Mouse (Mus musculus) stomach, embryonic 15.5 days (tissue): ENCODE results near the gene Tut4. TPM values are rescaled to one million over a fixed set of nuclear protein-coding genes. Genes with fewer than 3 reads are reported as not detected.

ENCODE experiments used
- ATAC-seq: fragments of 200-750 bp; cut with Nextera tagmentation; 2 replicates; pipeline ENCODE4 v1.8.0; 2017; ENCODE audit warnings: low read depth, moderate number of reproducible peaks, moderate TSS enrichment; ENCODE audit not compliant: insufficient read depth, low FRiP score
- H3K27ac ChIP-seq: fragments of 300-500 bp; sonication (generic); 2 replicates; pipeline ENCODE4 v1.5.1; 2015; ENCODE audit warnings: mild to moderate bottlenecking, inconsistent platforms
- H3K27me3 ChIP-seq: fragments of 300-500 bp; sonication (generic); replicated peaks from 2 replicates; pipeline ENCODE4 v1.6.1; 2015; ENCODE audit warnings: inconsistent platforms
- H3K36me3 ChIP-seq: fragments of 300-500 bp; sonication (generic); 2 replicates; pipeline ENCODE4 v1.6.1; 2015; ENCODE audit warnings: inconsistent platforms
- H3K4me1 ChIP-seq: fragments of 300-500 bp; sonication (generic); 2 replicates; pipeline ENCODE4 v1.6.1; 2015; ENCODE audit warnings: inconsistent platforms
- H3K4me2 ChIP-seq: fragments of 300-500 bp; sonication (generic); 2 replicates; pipeline ENCODE4 v1.6.1; 2015; ENCODE audit warnings: mild to moderate bottlenecking, inconsistent platforms
- H3K4me3 ChIP-seq: fragments of 300-500 bp; sonication (generic); replicated peaks from 2 replicates; pipeline ENCODE4 v1.5.1; 2015; ENCODE audit warnings: inconsistent platforms
- H3K9ac ChIP-seq: fragments of 300-500 bp; sonication (generic); 2 replicates; pipeline ENCODE4 v1.6.1; 2015; ENCODE audit warnings: inconsistent platforms
- H3K9me3 ChIP-seq: fragments of 300-500 bp; sonication (generic); 2 replicates; pipeline ENCODE4 v1.6.1; 2016; ENCODE audit warnings: inconsistent platforms
- WGBS: fragments of 180-500 bp; shearing (Covaris S2); methylation state at CpG from one replicate; pipeline ENCODE4 v1.1.7; 2015; 5-methylcytosine and 5-hydroxymethylcytosine counted together
- polyA plus RNA-seq: library from polyadenylated mRNA; unstranded; fragments of >200 nt; fragmentation: Nextera tagmentation; extraction: Ambion mirVana; gene quantifications from 2 replicates; pipeline ENCODE4 v1.2.1, GENCODE M21; 2015

The Tut4 gene
- polyA plus RNA-seq, 1 experiment from 2014 or later: 63.5 TPM

DNA sequence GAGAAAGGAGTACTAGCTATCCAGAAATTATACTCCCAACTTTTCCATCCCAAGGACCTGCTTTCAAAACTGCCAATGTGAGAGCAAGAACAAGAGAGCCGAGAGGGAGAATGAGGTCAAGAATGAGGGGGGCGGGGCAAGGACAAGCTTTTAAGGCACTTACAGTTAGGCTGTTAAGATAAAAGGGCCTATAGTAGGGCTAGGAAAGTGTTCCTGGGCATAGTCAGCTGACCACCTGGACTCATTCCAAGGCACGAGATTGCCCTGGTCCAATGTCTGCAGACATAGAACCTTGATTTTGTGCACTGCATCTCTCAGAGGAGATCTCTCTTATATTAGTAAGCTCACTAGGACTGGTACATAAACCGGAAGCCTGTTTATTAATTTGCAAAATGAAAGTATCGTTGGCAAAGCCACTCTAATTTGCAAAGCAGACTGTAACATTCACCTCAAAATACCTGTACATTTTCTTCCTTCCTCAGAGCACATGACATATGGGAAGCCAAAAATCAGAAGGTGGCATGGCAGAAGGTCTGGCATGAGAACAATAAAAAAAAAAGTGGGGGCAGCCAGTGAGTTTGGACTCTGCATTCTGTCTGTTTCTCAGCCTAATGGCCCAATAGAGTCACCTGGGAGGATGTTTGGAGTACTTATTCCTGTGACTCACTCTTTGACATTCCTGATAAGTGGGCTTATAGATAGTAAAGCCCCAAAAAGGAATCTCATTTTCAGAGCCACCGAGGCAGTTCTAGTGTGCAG is 21.0 kb upstream of the Tut4 start:
- 52% methylated on average over 6 of the region's 6 CpGs for WGBS
- no peaks in the 10 kb centered on the region for H3K27me3 ChIP-seq
- no peak overlapping the region for H3K9ac ChIP-seq
- no peak for ATAC-seq
- H3K27ac ChIP-seq: no peak overlapping the region
- H3K9me3 ChIP-seq: no peaks in the 10 kb centered on the region
- no peak overlapping the region for H3K4me3 ChIP-seq
- H3K4me1 ChIP-seq: no peaks in the 10 kb centered on the region; the same call in 1 of the 2 replicates
- no peaks in the 10 kb centered on the region for H3K36me3 ChIP-seq
- H3K4me2 ChIP-seq: no peak overlapping the region

DNA sequence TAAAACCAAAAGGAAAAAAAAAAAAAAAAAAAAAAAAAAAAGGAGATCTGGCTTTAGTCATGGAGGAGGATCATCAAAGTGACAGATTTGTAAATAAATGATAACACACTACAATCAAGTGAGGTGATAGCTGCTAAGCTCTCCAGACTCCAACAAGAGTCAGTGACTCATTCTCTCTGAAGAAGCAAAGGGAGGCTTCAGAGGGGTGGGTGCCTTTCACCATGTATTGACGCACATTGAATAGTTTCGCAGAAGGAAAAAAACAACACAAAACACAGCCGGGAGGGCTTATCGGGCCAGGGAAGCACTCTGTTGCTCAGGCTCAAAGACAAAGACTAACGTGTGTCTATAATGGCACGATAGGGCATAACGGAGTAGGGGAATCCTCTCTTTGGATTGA is 11.1 kb upstream of the Tut4 start:
- WGBS: 33% methylated on average over 7 of the region's 7 CpGs
- Histone ChIP-seq H3K9me3 (no peaks in the 10 kb centered on the region), H3K9ac (no peak overlapping the region), H3K4me2 (no peak overlapping the region), H3K4me3 (no peak overlapping the region), H3K27ac (no peak overlapping the region), H3K4me1 (no peaks in the 10 kb centered on the region), H3K36me3 (no peaks in the 10 kb centered on the region), H3K27me3 (no peaks in the 10 kb centered on the region)
- no peak for ATAC-seq

DNA sequence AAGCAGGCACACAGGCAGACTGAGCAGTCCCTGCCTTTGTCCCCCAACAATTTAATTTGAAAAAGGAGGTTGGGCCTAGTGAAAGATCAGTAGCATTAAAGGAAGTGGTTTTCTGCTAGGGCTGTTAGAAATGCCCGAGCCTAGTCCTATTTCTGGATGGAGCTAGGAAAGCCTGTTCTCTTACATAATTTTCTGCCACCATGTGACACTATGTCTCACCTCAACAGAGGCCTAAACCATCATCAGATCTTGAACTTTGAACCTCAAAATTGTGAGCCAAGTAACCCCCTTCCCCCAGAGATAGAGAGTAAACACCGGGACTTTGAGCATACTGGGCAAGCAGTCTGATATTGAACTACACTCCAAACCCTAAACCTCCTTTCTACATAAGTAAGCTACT is 3.2 kb upstream of the Tut4 start:
- Histone ChIP-seq H3K4me2 (no peak overlapping the region), H3K9me3 (no peaks in the 10 kb centered on the region), H3K36me3 (no peaks in the 10 kb centered on the region), H3K4me1 (peaks cover 7% of the 10 kb centered on the region; the same call in 1 of the 2 replicates), H3K27me3 (no peaks in the 10 kb centered on the region), H3K4me3 (no peak overlapping the region), H3K9ac (no peak overlapping the region), H3K27ac (no peak overlapping the region)
- WGBS: 49% methylated on average over 2 of the region's 2 CpGs
- ATAC-seq: no peak

DNA sequence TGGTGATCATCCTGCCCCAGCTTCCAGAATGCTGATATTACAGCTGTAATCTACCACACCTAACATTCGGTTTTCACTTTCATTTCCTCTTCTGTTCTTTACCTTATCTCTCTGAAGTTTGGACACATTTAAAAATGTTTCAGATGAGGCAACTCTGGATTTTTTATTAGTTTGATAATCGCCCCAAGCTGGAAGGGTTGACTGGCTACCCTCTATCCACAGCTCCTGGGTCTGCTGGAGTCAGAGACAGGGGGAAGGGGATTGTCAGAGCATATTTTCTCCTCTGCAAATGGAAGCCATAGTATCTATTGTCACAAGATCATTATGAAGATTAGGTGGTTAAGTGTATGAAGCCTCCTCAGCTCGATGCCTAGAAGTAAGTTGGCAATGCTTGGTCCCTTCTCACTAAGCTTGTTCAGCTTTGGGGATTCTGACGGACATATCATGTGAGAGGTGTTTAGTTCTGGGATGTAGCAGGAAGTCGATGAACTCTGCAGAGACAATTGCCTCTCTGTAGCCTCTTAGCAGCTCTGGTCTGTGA is 955 bp upstream of the Tut4 start:
- Histone ChIP-seq H3K4me2 (peak overlapping the region; percentile 87), H3K27me3 (no peaks in the 10 kb centered on the region), H3K9ac (no peak overlapping the region), H3K9me3 (no peaks in the 10 kb centered on the region), H3K27ac (peak overlapping the region; percentile 98), H3K36me3 (no peaks in the 10 kb centered on the region), H3K4me1 (peaks cover 7% of the 10 kb centered on the region; the same call in 1 of the 2 replicates), H3K4me3 (peak overlapping the region; percentile 92; the same call in 1 of the 2 replicates)
- no peak for ATAC-seq
- WGBS: 20% methylated on average over 5 of the region's 5 CpGs

DNA sequence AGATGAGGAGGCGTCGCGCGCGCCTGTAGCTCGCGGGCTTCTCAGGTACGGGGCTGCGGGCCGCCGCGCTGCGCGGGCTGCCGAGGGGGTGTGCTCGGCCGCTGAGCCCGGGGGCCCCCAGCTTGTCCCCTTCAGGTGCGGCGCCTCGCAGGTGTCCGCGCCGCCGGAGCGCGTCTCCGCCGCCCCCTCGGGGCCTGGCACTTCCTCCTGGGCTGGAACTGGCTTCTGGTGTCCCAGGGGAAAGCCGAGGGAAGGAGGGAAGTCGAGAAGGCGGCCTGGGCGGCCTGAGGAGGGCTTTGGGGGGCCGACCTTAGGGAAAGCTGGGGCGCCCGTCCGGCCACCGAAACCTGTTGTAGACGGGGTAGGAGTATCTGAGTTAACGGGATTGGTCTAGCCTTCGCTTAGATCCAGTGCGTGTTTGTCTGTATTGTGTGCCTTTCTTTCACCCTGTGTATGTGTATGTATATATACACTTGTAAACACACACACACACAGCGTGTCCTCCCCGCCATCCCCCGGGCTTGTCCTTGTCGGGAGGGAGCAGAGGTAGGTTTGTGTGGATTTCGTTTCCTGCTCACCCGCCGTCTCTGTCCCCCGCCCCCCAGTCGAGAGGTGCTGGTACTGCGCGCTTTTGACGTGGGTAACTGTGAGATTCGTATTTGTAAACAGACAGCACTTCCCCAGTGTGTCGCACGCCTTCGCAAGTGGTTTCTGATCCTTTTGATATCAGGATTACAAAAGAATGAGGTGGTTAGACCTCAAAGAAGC is 1.1 kb downstream of the Tut4 start:
- peak; percentile 51 for ATAC-seq
- peak overlapping the region; percentile 92 for H3K9ac ChIP-seq
- peak overlapping the region; percentile 87 for H3K4me2 ChIP-seq
- H3K4me1 ChIP-seq: peaks cover 7% of the 10 kb centered on the region; the same call in 1 of the 2 replicates
- no peaks in the 10 kb centered on the region for H3K9me3 ChIP-seq
- H3K36me3 ChIP-seq: no peaks in the 10 kb centered on the region
- under 1% methylated on average over 59 of the region's 59 CpGs for WGBS
- H3K27ac ChIP-seq: peak overlapping the region; percentile 98
- H3K4me3 ChIP-seq: peak overlapping the region; percentile 92
- H3K27me3 ChIP-seq: no peaks in the 10 kb centered on the region

DNA sequence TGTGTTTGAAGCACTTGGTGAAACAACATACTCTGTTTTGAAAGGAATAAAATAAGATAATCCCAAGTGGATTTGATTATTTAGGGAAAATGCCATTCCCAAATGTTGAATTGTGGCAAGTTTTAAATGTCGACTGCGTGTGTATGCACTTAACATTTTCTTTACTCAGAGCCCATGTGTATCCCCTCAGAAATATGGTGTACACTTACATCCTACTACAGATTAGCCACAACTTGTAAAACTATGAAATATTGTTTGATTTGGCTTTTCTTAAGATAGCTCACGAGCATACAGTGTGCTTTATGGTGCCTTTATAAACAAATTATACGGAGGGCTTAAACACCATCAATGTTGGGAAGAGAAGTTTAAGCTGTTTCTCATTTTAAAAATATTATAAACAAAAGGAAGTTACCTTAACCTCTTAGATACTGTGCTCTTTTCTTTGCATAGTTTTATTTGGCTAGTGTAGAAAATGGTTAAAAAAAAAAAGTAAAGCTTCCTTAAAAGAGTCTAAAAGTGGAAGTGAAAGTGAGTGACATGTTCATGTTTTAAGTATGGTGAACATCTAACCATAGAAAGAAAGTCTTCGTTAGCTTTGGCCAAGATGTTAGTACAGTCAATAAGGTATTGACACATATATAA is 2.2 kb downstream of the Tut4 start:
- Histone ChIP-seq H3K36me3 (no peaks in the 10 kb centered on the region), H3K4me3 (peak overlapping the region; percentile 92), H3K27me3 (no peaks in the 10 kb centered on the region), H3K9me3 (no peaks in the 10 kb centered on the region), H3K27ac (no peak overlapping the region), H3K4me2 (peak overlapping the region; percentile 87), H3K4me1 (peaks cover 7% of the 10 kb centered on the region; the same call in 1 of the 2 replicates), H3K9ac (no peak overlapping the region)
- ATAC-seq: no peak
- 24% methylated on average over 5 of the region's 5 CpGs for WGBS

DNA sequence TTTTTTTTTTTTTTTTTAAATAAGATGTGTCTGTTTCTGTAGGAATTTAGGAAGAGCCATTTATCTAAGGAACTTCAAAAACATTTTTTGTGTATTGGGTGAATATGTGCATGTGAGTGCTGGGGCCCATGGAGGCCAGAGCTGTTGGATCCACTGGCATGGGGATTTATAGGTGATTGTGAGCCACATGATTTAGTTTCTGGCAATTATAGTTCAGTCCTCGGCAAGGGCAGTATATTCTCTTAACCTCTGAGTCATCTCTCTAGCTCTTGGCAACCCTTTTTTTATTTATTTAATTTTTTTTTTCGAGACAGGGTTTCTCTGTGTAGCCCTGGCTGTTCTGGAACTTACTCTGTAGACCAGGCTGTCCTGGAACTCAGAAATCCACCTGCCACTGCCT is 14.4 kb downstream of the Tut4 start:
- Histone ChIP-seq H3K9ac (no peak overlapping the region), H3K27me3 (no peaks in the 10 kb centered on the region), H3K4me2 (no peak overlapping the region), H3K4me1 (no peaks in the 10 kb centered on the region), H3K4me3 (no peak overlapping the region), H3K36me3 (no peaks in the 10 kb centered on the region), H3K9me3 (no peaks in the 10 kb centered on the region), H3K27ac (no peak overlapping the region)
- 65% methylated on average over 2 of the region's 2 CpGs for WGBS
- ATAC-seq: no peak

DNA sequence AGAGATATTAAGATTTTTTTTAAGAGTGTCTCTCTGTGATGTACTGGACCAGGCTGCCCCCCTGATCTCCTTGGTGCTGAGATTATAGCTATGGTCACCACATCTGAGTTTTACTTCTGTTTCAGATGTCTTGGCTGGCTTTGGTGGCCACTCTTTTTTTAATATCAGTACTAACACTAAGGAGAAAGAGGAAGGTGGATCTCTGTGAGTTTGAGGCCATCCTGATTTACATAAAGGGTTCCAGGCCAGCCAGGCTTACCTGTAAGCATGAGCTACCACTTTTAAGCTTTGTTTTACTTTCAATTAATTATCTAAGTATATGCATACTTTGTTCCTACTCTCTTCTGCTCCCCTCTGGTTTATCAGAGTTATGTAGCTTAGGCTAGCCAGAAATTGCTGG is 23.6 kb downstream of the Tut4 start:
- H3K36me3 ChIP-seq: peaks cover 18% of the 10 kb centered on the region
- H3K9me3 ChIP-seq: no peaks in the 10 kb centered on the region
- ATAC-seq: no peak
- H3K27ac ChIP-seq: no peak overlapping the region
- H3K4me3 ChIP-seq: no peak overlapping the region
- H3K9ac ChIP-seq: no peak overlapping the region
- H3K4me1 ChIP-seq: no peaks in the 10 kb centered on the region
- no peak overlapping the region for H3K4me2 ChIP-seq
- H3K27me3 ChIP-seq: no peaks in the 10 kb centered on the region

DNA sequence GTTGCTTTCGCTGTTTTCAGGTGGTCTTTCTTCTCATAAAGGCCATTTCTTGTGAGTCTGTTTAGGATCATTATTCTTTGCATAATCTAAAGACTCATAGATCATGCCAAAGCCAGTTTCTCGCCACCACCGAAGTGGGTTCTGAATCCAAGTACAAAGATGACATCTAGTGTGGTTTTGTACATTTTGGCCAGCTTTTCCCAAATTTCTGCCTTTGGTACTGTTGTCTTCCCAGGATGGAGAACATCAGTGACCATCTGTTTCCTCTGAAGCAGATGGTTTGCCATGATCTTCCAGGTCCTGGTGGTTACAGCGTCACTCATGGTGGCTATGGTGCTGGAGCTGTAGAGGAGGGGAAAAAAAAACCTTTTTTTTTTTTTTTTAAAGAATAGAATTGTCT is 25.0 kb downstream of the Tut4 start:
- Histone ChIP-seq H3K27ac (no peak overlapping the region), H3K27me3 (no peaks in the 10 kb centered on the region), H3K36me3 (peaks cover 16% of the 10 kb centered on the region), H3K4me2 (no peak overlapping the region), H3K4me3 (no peak overlapping the region), H3K4me1 (no peaks in the 10 kb centered on the region), H3K9me3 (no peaks in the 10 kb centered on the region), H3K9ac (no peak overlapping the region)
- ATAC-seq: no peak
- WGBS: 89% methylated on average over 4 of the region's 4 CpGs

DNA sequence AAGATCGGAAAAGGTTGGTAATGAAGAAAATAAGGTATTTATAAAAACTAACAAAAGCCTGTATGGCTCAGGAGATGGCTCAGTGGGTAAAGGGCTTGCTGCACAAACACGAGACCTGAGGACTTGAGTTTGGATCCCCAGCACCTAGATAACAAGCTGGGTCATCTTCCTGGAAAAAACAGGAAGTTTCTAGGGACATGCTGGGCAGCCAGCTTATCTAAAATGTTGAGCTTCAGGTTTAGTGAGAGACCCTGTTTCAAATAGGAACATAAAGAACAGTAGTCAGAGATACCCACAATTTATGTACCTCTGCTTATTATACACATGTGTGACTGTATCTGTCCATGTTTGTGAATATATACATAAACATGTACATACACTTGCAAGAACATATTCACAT is 43.8 kb downstream of the Tut4 start:
- no peaks in the 10 kb centered on the region for H3K4me1 ChIP-seq
- H3K4me2 ChIP-seq: no peak overlapping the region
- ATAC-seq: no peak
- H3K9ac ChIP-seq: no peak overlapping the region
- H3K27me3 ChIP-seq: no peaks in the 10 kb centered on the region
- H3K9me3 ChIP-seq: no peaks in the 10 kb centered on the region
- H3K4me3 ChIP-seq: no peak overlapping the region
- H3K36me3 ChIP-seq: peaks cover 3% of the 10 kb centered on the region; the same call in 1 of the 2 replicates
- 89% methylated on average over 2 of the region's 2 CpGs for WGBS
- H3K27ac ChIP-seq: no peak overlapping the region

DNA sequence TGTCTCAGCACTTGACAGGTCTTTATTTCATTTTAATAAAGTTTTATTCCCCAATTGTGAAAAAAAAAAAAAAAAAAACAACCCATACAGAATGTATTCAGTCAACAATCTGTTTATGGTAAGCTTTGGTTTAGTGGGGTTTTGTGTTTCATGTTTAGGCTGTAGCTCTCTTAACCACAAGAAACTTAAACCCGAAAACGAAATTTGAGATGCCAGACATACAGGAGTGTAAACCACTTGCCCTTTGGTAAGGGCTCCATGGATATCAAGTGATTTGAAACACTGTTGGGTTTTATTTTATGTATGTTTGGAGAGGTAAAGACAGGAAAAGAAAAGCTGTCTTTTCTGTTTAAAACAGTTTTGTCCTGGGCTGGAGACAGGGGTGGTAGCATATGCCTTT is 80.5 kb downstream of the Tut4 start:
- Histone ChIP-seq H3K27ac (no peak overlapping the region), H3K4me1 (no peaks in the 10 kb centered on the region), H3K4me3 (no peak overlapping the region), H3K27me3 (no peaks in the 10 kb centered on the region), H3K9me3 (no peaks in the 10 kb centered on the region), H3K4me2 (no peak overlapping the region), H3K36me3 (peaks cover 3% of the 10 kb centered on the region), H3K9ac (no peak overlapping the region)
- WGBS: 82% methylated on average over 2 of the region's 2 CpGs
- ATAC-seq: no peak

DNA sequence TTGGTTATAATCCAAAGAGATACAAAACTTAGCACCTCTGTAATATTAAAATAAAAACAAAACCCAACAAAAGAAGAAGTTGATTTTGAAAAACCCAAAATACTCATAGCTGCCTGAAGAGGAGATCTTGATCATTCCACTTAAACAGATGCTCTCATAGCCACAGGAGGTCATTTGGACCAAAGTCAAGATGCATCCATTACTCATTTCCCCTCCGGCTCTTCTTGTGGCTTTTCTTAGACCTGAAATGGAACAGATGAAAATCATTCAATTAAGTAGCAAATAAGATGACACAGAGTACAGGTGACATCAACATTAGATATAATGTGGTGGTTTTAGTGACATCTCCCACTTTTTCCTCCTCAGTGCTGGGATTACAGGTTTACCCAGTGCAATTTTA is 105.8 kb downstream of the Tut4 start:
- 64% methylated on average over 1 of the region's 1 CpGs for WGBS
- Histone ChIP-seq H3K4me2 (no peak overlapping the region), H3K27me3 (no peaks in the 10 kb centered on the region), H3K9ac (no peak overlapping the region), H3K4me1 (no peaks in the 10 kb centered on the region), H3K9me3 (no peaks in the 10 kb centered on the region), H3K36me3 (peaks cover 28% of the 10 kb centered on the region), H3K4me3 (no peak overlapping the region), H3K27ac (no peak overlapping the region)
- ATAC-seq: no peak
